Mouse (Mus musculus): ENCODE measurements around the gene Kalrn. TPM values are rescaled to one million over a fixed set of nuclear protein-coding genes. Genes with fewer than 3 reads are reported as not detected.

Kalrn gene
- polyA plus RNA-seq, 1 experiment from 2014 or later = 9.2 TPM

- Histone ChIP-seq H3K27ac (no peak overlapping the region), H3K9me3 (no peaks in the 10 kb centered on the region), H3K36me3 (no peaks in the 10 kb centered on the region), H3K4me1 (no peaks in the 10 kb centered on the region), H3K9ac (no peak overlapping the region), H3K4me2 (no peak overlapping the region), H3K4me3 (no peak overlapping the region), H3K27me3 (no peaks in the 10 kb centered on the region)
- WGBS = 38% methylated on average over 5 of the region's 5 CpGs
- ATAC-seq (ENCODE audit: insufficient number of reproducible peaks, low FRiP score, low TSS enrichment, low read depth) = no peak
Measured at GRCm38 (mm10) chr16:34102742-34103141, 470.6 kb downstream of the Kalrn start.

GRCm38 (mm10) chr16:34099795-34100194, 473.5 kb downstream of the Kalrn start:
- ATAC-seq (ENCODE audit: insufficient number of reproducible peaks, low FRiP score, low TSS enrichment, low read depth) = no peak
- H3K4me3 ChIP-seq = no peak overlapping the region
- no peaks in the 10 kb centered on the region; the same call in 1 of the 2 replicates for H3K27me3 ChIP-seq
- H3K4me2 ChIP-seq = no peak overlapping the region
- H3K4me1 ChIP-seq = peaks cover 14% of the 10 kb centered on the region
- no peak overlapping the region for H3K27ac ChIP-seq
- H3K36me3 ChIP-seq = no peaks in the 10 kb centered on the region
- H3K9ac ChIP-seq = no peak overlapping the region
- no peaks in the 10 kb centered on the region for H3K9me3 ChIP-seq
- WGBS = 61% methylated on average over 3 of the region's 3 CpGs

- H3K4me2 ChIP-seq = peak overlapping the region; percentile 89
- peak; percentile 52; the same call in 1 of the 2 replicates for ATAC-seq (ENCODE audit: insufficient number of reproducible peaks, low FRiP score, low TSS enrichment, low read depth)
- H3K27me3 ChIP-seq = peaks cover 3% of the 10 kb centered on the region; the same call in 1 of the 2 replicates
- peak overlapping the region; percentile 32; the same call in 1 of the 2 replicates for H3K9ac ChIP-seq
- H3K4me3 ChIP-seq = peak overlapping the region; percentile 55
- no peaks in the 10 kb centered on the region for H3K9me3 ChIP-seq
- H3K4me1 ChIP-seq = peaks cover 27% of the 10 kb centered on the region
- 1% methylated on average over 34 of the region's 34 CpGs for WGBS
- no peaks in the 10 kb centered on the region for H3K36me3 ChIP-seq
- no peak overlapping the region for H3K27ac ChIP-seq
Measured at GRCm38 (mm10) chr16:34095548-34096141, 477.7 kb downstream of the Kalrn start.

GRCm38 (mm10) chr16:34095093-34095465, 478.3 kb downstream of the Kalrn start:
- H3K4me3 ChIP-seq = peak overlapping the region; percentile 55
- H3K4me2 ChIP-seq = peak overlapping the region; percentile 89
- H3K27me3 ChIP-seq = peaks cover 3% of the 10 kb centered on the region; the same call in 1 of the 2 replicates
- no peak for ATAC-seq (ENCODE audit: insufficient number of reproducible peaks, low FRiP score, low TSS enrichment, low read depth)
- H3K4me1 ChIP-seq = peaks cover 27% of the 10 kb centered on the region
- no peaks in the 10 kb centered on the region for H3K9me3 ChIP-seq
- H3K27ac ChIP-seq = no peak overlapping the region
- H3K9ac ChIP-seq = 0 out of 2 replicates have a peak overlapping the region, but pooled peaks have one; percentile 32
- H3K36me3 ChIP-seq = no peaks in the 10 kb centered on the region
- under 1% methylated on average over 3 of the region's 3 CpGs for WGBS

GRCm38 (mm10) chr16:34094446-34095092, 478.8 kb downstream of the Kalrn start:
- H3K27ac ChIP-seq = peak overlapping the region; percentile 9; the same call in 1 of the 2 replicates
- H3K36me3 ChIP-seq = no peaks in the 10 kb centered on the region
- peaks cover 3% of the 10 kb centered on the region; the same call in 1 of the 2 replicates for H3K27me3 ChIP-seq
- H3K4me2 ChIP-seq = peak overlapping the region; percentile 89
- peak; percentile 57; the same call in 1 of the 2 replicates for ATAC-seq (ENCODE audit: insufficient number of reproducible peaks, low FRiP score, low TSS enrichment, low read depth)
- peak overlapping the region; percentile 55 for H3K4me3 ChIP-seq
- H3K4me1 ChIP-seq = peaks cover 27% of the 10 kb centered on the region
- no peaks in the 10 kb centered on the region for H3K9me3 ChIP-seq
- H3K9ac ChIP-seq = peak overlapping the region; percentile 26; the same call in 1 of the 2 replicates
- 1% methylated on average over 16 of the region's 16 CpGs for WGBS

DNA sequence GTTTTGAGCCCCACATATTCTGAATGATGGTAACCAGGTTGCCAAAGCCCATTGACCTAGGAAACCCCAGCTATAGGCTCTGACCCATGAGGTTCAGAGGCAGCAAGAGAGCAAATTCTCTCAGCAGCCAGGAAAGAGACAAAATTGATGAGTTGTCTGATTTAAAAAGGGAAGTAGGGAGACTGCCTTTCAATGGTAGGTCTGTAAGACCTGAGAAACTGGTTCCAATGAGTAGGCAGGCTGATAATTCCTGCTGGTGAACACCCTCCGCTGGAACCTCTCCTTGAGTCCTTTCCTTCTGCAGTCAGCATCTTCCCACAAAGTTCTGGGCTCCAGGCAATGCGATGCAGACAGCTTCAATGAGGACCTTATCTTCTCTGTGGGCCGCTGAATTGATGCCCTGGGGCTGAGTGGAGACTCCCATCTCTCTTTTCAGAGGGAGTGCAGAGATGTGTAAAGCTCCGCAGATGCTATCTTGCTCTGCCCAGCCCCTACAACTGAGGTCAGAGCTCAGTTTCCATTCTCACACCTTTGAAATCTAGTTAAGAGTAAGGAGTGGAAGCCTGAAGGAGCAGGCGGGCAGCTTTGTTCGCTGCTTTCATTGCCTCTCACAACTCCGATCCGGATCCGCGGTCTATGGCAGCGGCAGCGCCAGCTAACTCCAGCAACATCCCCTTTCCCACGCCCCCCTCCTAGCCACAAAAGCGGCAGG, 479.4 kb downstream of the Kalrn start:
- H3K4me2 ChIP-seq = peak overlapping the region; percentile 89
- no peak overlapping the region; the same call in 1 of the 2 replicates for H3K9ac ChIP-seq
- no peak for ATAC-seq (ENCODE audit: insufficient number of reproducible peaks, low FRiP score, low TSS enrichment, low read depth)
- H3K36me3 ChIP-seq = no peaks in the 10 kb centered on the region
- no peaks in the 10 kb centered on the region for H3K9me3 ChIP-seq
- peaks cover 3% of the 10 kb centered on the region; the same call in 1 of the 2 replicates for H3K27me3 ChIP-seq
- H3K4me1 ChIP-seq = peaks cover 27% of the 10 kb centered on the region
- WGBS = 3% methylated on average over 14 of the region's 14 CpGs
- peak overlapping the region; percentile 55 for H3K4me3 ChIP-seq
- peak overlapping the region; percentile 9; the same call in 1 of the 2 replicates for H3K27ac ChIP-seq

- ATAC-seq (ENCODE audit: insufficient number of reproducible peaks, low FRiP score, low TSS enrichment, low read depth) = no peak
- no peak overlapping the region for H3K9ac ChIP-seq
- no peak overlapping the region for H3K4me2 ChIP-seq
- H3K4me1 ChIP-seq = peaks cover 15% of the 10 kb centered on the region
- no peaks in the 10 kb centered on the region for H3K36me3 ChIP-seq
- no peak overlapping the region for H3K27ac ChIP-seq
- WGBS = 51% methylated on average over 8 of the region's 8 CpGs
- no peak overlapping the region for H3K4me3 ChIP-seq
- H3K27me3 ChIP-seq = peaks cover 3% of the 10 kb centered on the region; the same call in 1 of the 2 replicates
- H3K9me3 ChIP-seq = no peaks in the 10 kb centered on the region
Measured at GRCm38 (mm10) chr16:34089528-34090095, 483.7 kb downstream of the Kalrn start.

DNA sequence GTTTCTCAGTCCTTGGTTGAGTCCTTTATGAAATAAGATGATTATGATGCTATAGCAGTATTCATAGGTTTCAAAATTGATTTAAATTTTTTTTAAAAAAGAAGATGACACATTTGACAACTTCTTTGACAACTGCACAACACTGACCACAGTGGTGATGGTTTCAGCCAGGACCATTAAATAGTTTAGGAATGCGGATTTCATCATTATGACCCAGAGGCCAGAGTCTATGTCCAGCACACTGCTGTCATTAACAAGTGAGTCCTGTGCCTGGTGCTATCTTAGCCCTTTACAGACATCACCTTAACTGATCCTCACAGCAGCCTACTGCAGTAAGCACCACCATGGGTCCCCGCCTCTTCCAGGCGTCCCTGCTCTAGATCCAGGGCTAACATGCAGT, 484.3 kb downstream of the Kalrn start:
- H3K9me3 ChIP-seq = no peaks in the 10 kb centered on the region
- H3K27me3 ChIP-seq = peaks cover 3% of the 10 kb centered on the region; the same call in 1 of the 2 replicates
- H3K9ac ChIP-seq = no peak overlapping the region
- no peak overlapping the region for H3K4me3 ChIP-seq
- 85% methylated on average over 3 of the region's 3 CpGs for whole genome bisulfite sequencing
- H3K4me2 ChIP-seq = no peak overlapping the region
- H3K4me1 ChIP-seq = peaks cover 10% of the 10 kb centered on the region
- no peaks in the 10 kb centered on the region for H3K36me3 ChIP-seq
- no peak overlapping the region for H3K27ac ChIP-seq
- ATAC-seq (ENCODE audit: insufficient number of reproducible peaks, low FRiP score, low TSS enrichment, low read depth) = no peak

GRCm38 (mm10) chr16:34088331-34088730, 485.0 kb downstream of the Kalrn start:
- Histone ChIP-seq H3K4me1 (peaks cover 5% of the 10 kb centered on the region; the same call in 1 of the 2 replicates), H3K4me3 (no peak overlapping the region), H3K4me2 (no peak overlapping the region), H3K27me3 (no peaks in the 10 kb centered on the region), H3K27ac (no peak overlapping the region), H3K9ac (no peak overlapping the region), H3K9me3 (no peaks in the 10 kb centered on the region), H3K36me3 (no peaks in the 10 kb centered on the region)
- 52% methylated on average over 4 of the region's 4 CpGs for WGBS
- no peak for ATAC-seq (ENCODE audit: insufficient number of reproducible peaks, low FRiP score, low TSS enrichment, low read depth)

DNA sequence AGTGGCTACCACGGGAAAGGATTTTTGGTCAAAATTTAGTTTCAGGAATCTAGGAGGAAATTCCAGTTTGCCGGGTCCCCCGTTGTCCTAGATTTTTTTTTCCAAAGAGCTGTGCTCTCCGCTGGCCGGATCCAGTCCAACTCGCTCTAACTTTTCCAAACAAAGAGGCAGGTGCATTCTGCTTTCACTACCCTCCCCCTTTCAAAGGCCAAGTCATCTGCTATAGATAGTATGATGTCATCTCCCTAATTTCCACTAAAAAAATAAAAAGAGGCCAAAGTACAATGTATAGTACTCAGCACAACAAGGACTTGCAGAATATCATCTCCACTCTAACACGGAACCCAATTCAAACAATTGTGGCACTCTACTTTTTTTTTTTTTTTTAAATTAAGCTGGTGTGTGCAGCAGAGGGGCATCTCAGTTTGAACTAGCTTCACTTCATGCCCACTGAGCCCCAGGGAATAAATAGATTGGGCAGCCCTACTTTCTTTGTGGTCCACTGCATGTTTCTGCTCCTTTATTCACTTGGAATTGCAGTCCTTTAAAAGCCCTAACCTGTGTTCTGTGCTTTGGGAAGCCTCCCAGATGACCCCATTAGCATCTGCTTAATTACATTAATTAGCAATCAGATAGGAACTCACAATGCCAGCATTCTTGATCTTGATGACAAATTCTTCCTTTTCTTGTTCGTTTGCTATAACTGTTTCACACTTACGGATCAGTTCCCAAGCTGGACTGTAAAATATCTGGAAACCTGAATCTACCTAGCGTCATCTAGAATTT, 489.0 kb downstream of the Kalrn start:
- no peaks in the 10 kb centered on the region for H3K36me3 ChIP-seq
- no peaks in the 10 kb centered on the region for H3K27me3 ChIP-seq
- no peak overlapping the region for H3K4me3 ChIP-seq
- H3K9me3 ChIP-seq = no peaks in the 10 kb centered on the region
- no peak overlapping the region for H3K9ac ChIP-seq
- H3K4me1 ChIP-seq = peaks cover 32% of the 10 kb centered on the region
- H3K27ac ChIP-seq = no peak overlapping the region
- no peak overlapping the region for H3K4me2 ChIP-seq
- no peak for ATAC-seq (ENCODE audit: insufficient number of reproducible peaks, low FRiP score, low TSS enrichment, low read depth)
- WGBS = 89% methylated on average over 10 of the region's 10 CpGs

All from limb, embryonic 15.5 days (tissue).